Mouse (Mus musculus) cerebellum, postnatal 14 days (tissue): Measurements from ENCODE around the gene Gm6096.
"Not testable (repeated sequence)": the region's sequence is repeated elsewhere in the genome, so short reads cannot be mapped to it uniquely, and the experiment has no call there.

Experiments
- DNase-seq, 2 experiments: peaks; one replicate each; pipeline ENCODE4 v3.0.0; 2021; ENCODE audit warnings: mixed read lengths in 2 of 2

Gm6096 gene

GRCm38 (mm10) chr7:34250738-34251137 is at the start of gene Gm6096:
Gene Gm6096, plus strand, starts transcription at chr7:34251038.
- no peak for DNase-seq

DNA sequence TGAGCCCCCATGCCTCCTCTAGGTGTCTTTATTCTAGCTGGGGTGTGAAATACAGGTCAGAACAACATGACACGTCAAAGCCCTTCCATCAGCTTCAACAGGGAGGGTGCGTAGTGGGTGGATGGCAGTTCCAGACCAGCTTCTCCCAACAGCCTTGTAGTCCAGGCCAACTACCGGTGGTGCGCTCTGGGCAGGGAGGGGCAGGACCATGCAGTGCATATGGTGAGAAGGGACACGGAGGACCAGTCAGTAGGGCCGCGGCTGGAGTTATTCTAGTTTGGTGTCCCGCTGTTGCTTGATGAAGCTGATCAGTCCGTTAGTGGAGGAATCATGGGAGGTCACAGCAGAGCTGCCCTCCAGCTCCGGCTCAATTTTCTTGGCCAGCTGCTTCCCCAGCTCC is 48.7 kb upstream of the Gm6096 start:
- not testable (repeated sequence) for DNase-seq

DNA sequence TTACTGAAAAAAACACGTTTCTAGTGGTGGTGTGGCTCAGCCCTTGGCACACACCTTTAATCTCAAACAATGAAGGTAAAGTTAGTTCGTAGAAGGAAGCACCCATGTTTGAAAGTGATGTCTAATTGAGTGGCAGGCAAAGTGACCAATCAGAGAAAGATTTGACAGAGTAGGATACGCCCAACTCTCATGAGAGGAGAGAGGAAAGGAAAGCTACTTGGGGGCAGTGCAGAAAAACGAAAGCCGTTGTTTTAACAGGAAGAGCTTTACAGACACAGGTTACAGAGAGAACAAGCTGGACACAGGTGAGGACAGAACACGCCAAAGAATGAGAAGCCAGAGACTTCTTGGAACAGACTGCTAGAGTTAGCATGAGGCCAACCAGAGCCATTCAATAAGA is 44.5 kb upstream of the Gm6096 start:
- DNase-seq, result no peak

DNA sequence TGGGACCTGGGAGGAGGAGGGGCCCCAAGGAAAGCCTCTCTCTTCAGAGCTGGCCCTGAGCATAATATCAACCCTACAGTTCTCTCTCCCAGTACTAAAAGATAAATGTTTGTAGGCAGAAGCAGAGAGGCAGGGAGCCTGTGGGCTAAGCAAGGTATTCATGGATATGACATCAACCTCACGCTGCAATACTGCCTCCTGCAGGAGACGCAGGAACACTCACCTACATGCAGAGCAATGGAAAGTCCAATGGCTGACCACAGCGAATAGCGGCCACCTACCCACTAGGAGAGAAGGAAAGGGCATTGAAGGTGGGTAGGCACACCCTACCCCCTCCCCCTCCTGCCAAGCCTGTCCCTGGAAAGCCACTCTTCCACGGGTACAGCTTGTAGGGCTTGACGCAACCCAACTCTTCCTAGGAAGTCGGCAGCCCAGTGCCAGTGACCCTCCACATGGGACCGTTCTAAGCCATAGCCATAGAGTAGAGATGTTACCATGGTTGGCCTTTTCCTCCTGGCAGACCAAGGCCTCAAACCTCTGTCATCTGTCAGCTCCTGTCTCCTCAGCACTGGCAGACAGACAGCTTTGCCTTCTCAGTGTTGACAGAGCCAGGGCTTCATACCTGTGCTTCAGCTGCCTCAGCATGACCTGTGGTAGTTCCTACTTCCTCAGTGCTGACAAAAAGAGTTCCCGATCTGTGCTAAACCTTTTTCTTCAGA is 42.7 kb upstream of the Gm6096 start:
- DNase-seq, result no peak

GRCm38 (mm10) chr7:34213281-34213680 is 37.6 kb upstream of the Gm6096 start:
- no peak for DNase-seq

- no peak for DNase-seq
Observed at GRCm38 (mm10) chr7:34214644-34215043, 36.2 kb upstream of the Gm6096 start.

GRCm38 (mm10) chr7:34215481-34215880 is 35.4 kb upstream of the Gm6096 start:
- no peak for DNase-seq

- DNase-seq, result no peak
Observed at GRCm38 (mm10) chr7:34216474-34216873, 34.4 kb upstream of the Gm6096 start.

GRCm38 (mm10) chr7:34218496-34218895 is 32.3 kb upstream of the Gm6096 start:
- no peak for DNase-seq

GRCm38 (mm10) chr7:34221594-34222250 is 29.1 kb upstream of the Gm6096 start:
- DNase-seq, result peak; percentile 39 to 63

DNA sequence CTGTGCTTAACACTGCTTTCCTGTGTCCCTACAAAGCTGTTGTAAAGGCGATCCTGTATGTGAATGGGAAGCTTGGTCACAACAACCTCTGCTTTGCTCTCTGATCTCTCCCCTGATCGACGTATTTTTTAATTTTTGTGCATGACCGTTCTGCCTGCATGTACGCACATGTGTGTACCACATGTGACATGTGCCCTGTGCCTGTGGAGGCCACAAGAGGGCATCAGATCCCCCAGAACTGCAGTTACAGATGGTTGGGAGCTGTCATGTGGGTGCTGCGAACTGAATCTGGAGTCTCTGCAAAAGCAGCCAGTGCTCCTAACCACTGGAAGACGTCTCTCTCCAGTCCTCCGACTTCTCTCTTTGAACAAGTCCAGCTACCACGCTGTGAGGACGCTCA is 28.5 kb upstream of the Gm6096 start:
- DNase-seq, result no peak

- no peak for DNase-seq
Observed at GRCm38 (mm10) chr7:34224308-34224707, 26.5 kb upstream of the Gm6096 start.

DNA sequence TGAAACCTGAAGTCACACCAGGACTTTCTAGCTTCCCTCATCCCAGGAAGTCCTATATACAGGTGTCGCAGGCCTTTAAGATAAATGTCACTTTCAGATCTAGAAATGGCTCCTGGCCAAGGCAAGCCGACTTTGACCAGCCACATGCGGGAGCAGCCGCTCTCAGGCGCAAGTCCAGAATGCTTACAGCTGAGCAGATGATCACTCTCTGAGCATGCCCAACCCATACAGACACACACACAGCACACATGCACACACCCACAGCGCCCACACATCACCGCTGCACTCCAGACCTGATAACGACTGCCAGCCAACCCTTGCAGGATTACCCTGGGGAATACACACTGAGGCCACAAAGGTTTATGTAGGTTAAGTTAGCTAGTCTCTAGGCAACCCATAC is 24.8 kb upstream of the Gm6096 start:
- peak in 1 of 2 experiments; percentile 30 for DNase-seq

DNA sequence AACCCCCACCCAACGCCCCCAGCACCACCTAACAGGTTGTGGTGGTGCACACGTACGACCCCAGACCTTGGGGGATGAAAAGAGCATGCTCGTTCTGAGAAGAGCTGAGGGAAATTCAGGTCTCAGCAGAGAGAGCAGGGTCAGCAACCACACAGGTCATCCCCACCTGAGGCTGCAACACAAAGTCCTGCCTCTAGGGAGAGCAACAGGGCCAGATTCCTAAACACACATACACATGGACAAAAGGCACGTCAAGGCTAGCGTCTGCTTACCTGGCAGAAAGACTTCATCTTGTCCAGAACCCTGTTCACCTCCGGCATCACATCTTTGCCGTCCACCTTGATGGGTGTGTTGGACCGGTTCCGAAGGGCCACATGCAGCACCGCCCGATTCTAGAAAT is 24.0 kb upstream of the Gm6096 start:
- no peak for DNase-seq

- peak; percentile 50 to 59 for DNase-seq
Observed at GRCm38 (mm10) chr7:34228641-34229040, 22.2 kb upstream of the Gm6096 start.

GRCm38 (mm10) chr7:34229153-34229552 is 21.7 kb upstream of the Gm6096 start:
- DNase-seq, result no peak

DNA sequence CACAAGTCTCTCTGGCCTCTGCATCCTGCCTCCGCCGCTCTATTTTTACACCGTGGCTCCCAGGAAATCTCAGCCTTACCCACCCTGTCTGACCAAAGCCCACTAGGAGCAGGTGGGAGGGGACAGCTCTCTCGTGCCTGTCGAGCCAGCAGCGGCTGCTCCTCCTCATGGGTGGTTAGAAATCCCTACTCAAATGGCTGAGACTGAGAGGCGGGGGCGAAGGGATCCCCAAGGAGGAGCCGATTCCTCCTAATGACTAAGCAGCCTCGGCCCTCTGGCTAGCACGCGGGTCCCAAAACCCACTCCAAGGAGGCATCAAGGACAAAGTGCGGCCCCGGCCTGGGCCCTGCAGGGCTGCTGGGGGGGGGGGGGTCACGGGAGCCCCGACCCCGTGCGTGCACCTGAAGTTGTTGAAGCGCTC is 21.1 kb upstream of the Gm6096 start:
- DNase-seq, result peak; percentile 59 to 65

GRCm38 (mm10) chr7:34230116-34230515 is 20.7 kb upstream of the Gm6096 start, which contains the start of gene Gpi1:
Gene Gpi1, minus strand, starts transcription at chr7:34230336.
- peak; percentile 81 to 86 for DNase-seq

- no peak for DNase-seq
Observed at GRCm38 (mm10) chr7:34232785-34233725, 17.8 kb upstream of the Gm6096 start.

DNA sequence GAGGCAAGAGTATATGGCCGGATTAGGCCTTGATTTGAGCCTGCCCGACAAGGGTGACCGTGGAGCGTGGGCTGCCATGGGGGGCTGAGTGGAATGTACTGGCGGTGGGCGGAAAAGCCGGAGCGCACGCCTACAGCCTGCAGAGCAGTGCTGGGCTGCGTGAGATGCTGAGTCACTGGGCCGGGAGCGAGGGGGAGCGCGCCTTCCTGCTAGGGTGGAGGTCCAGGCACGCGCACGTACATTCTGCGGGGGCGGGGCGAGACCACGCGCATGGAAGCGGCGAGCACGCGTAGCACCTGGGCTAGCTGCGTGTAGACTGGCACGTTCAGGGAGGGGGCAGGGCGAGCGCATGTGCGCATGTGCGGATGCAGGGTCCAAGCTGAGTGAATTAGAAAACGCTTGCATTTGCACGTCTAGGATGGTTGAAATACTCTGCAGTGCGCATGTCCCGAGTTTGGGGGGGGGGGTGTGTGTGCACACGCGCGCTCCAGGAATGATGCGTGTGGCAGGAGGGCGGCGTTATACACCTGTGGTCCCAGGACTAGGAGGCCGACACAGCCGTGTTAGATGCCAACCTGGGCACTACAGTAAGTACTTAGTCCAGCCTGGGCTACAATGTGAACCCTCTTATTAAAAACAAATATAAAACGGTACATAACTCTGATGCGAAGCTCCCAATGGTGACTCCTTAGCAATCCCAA is 16.8 kb upstream of the Gm6096 start:
- peak; percentile 100 for DNase-seq

GRCm38 (mm10) chr7:34234610-34235561 is 16.0 kb upstream of the Gm6096 start:
- DNase-seq, result peak in 1 of 2 experiments; percentile 41
